Mouse (Mus musculus): Measurements from ENCODE around the gene Lgals4. TPM values are rescaled to one million over a fixed set of nuclear protein-coding genes. Genes with fewer than 3 reads are reported as not detected.

The Lgals4 gene
- polyA plus RNA-seq (2012; rRNA removed), result 4,043 and 4,779 TPM in 2 replicates

DNA sequence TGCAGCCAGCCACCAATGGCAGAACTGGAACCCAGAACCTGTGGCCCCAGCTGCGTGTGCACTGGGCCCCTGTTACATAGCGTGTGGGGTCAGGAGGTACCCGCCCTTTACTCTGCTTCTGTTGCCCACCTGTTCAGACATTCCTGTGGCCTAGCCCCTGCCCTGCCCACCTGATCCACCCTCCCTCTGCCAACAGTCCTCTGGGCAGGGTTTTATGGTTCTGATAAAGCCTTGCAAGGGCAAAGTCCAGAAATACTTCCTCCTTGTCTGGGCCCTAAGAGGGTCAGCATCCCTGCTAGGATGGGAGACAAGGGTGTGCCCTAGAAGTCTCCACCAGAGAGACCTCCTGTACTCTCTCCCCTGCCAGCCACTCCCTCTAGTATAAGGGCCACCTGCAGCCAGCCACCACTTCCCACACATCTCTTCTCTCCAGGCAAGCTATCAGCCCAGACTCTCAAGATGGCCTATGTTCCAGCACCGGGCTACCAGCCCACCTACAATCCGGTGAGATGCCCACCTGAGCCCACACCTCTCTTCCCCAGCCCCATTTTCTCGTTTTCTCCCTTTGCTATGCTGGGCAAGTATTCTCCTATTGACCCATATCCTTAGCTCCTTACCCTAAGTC, at the start of gene Lgals4:
Gene Lgals4 (plus strand): TSS at position 132 of the 625 bp plus-strand sequence.
- WGBS, result 46% methylated on average over 6 of the region's 6 CpGs
- DNase-seq (ENCODE audit: low read depth, low spot score), result no peak

DNA sequence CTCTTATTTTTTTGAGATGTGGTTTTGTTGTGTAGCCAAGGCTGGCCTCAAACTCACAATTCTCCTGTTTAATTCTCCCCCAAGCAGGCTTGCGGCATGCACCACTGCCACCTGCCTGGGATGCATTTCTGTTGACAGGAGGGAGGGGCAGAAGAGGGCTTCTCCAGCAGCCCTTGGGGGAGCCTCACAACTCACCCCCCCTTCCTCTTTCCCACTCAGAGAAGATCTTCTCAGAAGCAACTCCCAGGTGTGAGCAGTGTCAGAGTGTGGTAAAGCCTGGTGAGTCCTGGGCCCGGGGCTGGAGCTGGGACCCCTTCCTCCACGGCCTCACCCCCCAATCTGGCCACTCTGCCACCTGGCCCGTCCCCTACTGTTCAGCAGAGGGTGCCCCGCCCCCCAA, 48.5 kb upstream of the Lgals4 start:
- 83% methylated on average over 5 of the region's 5 CpGs for WGBS
- DNase-seq (ENCODE audit: low read depth, low spot score), result no peak

DNA sequence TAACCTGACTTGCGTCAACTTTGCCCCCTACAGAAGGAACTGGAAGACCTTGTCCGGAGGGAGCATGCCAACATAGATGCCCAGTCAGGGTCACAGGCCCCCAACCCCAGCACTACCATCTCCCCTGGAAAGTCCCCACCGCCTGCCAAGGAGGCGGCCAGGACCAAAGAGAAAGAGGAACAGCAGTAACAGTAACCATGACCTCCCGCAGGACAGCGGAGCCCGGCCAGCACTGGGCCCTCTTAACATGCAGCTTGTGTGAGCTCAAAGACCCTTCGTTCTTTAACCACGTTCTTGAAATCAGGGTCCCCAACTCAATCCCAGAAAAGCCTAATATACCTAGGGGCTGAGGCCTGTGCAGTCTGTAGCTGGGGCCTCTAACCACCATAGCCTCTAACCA, 45.8 kb upstream of the Lgals4 start:
- WGBS, result 93% methylated on average over 9 of the region's 9 CpGs

DNA sequence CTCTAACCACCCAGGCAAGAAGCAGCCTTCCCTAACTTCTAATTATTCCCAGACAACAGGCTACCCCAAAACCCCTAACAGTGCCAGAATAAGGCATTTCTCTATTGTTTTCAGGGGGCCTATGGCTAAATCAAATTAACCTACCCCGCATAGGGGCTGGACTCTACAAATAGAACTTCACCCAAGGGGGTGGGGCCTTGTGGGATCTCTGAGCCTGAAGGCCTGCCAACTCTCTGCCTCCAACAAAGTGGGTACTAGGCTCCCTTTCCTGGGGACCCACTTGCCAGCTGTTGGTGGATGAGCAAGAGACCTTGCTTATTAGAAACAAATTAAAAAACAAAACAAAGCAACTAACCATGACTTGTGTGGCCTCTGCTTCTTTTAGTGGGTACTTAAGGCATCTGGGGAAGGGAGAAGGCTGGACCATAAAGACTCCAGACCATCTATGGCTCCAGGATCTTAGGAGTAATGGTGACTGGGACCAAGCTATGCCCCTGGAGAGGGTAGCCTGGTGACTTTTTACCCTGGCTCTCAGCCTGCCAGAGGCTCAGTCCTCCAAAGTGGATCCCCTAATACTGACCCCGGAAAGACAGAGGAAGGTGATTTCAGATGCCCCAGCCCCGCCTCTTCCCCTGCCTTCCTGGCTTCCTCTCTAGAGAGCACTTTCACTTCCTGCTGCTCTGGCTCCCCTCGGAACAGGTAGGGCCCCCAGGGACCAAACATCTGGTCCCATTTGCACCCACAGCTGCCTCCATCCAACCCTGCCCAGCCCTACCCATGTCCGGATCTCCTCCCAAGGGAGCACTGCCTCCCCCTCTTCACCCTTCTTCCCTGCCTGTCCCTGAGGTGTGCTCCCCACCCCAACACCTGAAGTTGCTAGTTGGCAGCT, 45.1 kb upstream of the Lgals4 start, which contains the start of gene Rinl:
Gene Rinl (plus strand): TSS at position 663 of the 889 bp plus-strand sequence.
- DNase-seq (ENCODE audit: low read depth, low spot score), result no peak
- WGBS, result 42% methylated on average over 5 of the region's 5 CpGs

More for the DNA sequence above, 45.8 kb upstream of the Lgals4 start:
- DNase-seq (ENCODE audit: low read depth, low spot score), result no peak

DNA sequence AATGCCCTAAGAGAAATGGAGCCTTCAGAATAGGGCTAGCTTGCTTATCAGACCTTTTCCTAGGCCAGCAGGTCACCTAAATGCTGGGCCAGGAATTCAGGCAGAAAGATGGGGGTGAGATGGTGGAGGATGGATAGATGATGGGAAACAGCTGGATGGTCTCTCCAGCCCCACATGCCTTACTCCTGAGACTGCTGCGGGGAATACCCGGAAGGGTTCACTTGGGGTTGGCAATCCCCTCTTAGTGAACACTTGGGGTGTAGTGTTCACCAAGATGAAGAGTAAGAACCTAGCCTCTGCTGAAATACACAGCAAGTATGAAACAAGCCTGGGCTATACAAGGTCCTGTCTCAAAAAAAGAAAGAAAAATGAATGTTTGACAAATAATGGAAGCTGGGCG, 44.4 kb upstream of the Lgals4 start:
- WGBS, result 67% methylated on average over 3 of the region's 3 CpGs

DNA sequence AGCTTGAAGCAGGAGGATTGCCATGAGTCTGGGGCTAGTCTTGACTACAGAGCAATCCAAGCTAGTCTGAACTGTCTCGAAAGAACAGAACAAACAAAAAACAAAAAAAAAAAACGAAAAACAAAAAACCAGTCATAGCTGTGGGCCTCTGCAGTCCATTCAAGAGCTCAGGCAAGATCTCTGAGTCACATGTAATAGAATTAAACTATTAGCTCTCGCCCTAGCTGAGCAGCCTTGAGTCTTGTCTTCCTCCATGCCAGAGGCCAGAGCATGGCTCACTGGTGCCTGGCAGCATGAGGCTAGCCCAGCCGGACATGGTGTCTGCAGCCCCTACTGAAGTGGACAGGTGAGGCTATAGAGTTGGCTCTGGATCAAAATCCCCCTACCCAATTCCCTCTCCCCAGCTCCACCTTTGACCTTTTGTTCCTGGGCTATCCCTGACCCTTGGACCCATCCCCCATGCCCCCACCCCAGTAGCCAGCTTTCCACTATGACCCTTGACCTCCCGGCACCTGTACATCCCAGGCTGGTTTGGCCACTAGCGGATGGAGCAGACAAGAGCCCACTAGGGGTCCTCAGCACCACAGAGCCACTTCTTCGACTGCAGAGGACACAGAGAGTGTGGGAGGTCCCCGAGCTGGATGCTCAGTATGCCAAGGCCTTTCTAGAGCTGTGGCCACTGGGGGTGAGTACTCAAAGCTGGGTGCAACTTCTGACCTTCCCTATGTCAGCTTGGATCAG, 43.4 kb upstream of the Lgals4 start:
- 59% methylated on average over 8 of the region's 8 CpGs for WGBS
- no peak for DNase-seq (ENCODE audit: low read depth, low spot score)

More for the DNA sequence above, 44.4 kb upstream of the Lgals4 start:
- no peak for DNase-seq (ENCODE audit: low read depth, low spot score)

DNA sequence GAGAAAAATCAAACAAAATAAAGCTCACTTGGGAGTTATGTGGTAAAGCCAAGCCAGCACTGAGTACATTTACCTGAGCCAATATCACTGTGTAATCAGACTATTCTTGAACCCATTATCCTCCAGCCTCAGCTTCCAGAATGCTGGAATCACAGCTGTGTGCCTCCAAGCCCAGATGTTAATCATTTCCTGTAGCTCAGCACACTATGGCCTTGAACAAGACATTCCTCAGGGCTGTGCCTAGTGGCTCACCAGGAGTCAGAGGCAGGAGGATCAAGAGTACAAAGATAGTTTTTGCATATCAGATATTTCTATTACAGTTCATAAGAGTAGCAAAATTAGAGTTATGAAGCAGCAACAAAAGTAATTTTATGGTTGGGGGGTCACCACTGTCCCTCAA, 41.9 kb upstream of the Lgals4 start:
- DNase-seq (ENCODE audit: low read depth, low spot score), result no peak

DNA sequence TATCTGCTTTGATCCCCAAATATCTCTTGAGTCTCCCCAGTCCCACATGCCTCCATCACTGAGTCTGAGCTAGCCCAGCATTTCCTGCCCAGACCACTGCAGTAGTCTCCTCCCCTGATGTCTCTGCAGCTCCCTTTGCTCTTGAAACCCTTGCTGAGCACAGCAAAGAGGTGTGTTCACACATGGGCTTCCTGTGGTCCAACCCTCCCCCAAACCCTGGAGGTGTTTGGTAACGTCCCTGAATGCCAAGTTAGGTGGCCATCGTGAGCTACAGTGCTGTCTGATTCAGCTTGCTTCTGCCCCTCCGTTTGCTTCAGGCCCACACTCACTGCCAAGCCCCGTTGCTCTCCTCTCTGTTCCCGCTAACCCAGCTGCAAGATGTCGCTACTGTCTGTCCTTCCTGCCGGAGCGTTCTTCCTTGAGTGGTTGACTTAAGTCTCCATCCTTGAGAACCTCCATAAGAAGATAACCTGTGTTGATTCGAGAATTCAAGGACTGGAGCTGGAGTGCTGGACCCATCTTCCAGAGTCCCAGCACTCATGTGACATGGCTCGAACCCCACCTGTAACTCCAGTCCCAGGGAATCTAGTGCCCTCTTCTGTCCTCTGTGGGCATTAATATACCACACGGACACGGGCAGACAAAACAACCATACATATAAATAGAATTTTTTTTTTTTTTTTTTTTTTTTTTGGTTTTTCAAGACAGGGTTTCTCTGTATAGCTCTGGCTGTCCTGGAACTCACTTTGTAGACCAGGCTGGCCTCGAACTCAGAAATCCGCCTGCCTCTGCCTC, 41.1 kb upstream of the Lgals4 start:
- no peak for DNase-seq (ENCODE audit: low read depth, low spot score)
- 74% methylated on average over 14 of the region's 14 CpGs for WGBS

DNA sequence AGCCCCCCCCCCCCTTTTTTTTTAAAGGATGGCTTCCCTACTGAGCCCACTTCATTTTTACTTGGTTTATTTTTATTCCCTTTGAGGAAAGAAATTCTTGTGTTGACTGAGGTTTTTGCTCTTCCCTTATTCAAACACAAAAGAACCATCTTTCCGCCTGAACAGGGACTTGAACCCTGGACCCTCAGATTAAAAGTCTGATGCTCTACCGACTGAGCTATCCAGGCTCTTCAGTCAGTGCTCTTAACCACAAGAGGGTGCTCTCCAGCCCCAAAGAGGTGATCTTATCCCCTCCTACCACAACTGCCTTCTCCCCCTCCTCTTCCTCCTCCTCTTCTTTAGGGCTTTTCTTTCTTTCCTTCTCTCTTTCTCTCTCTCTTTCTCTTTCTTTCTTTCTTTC, 39.8 kb upstream of the Lgals4 start:
- no peak for DNase-seq (ENCODE audit: low read depth, low spot score)
- WGBS, result 30% methylated on average over 2 of the region's 2 CpGs

DNA sequence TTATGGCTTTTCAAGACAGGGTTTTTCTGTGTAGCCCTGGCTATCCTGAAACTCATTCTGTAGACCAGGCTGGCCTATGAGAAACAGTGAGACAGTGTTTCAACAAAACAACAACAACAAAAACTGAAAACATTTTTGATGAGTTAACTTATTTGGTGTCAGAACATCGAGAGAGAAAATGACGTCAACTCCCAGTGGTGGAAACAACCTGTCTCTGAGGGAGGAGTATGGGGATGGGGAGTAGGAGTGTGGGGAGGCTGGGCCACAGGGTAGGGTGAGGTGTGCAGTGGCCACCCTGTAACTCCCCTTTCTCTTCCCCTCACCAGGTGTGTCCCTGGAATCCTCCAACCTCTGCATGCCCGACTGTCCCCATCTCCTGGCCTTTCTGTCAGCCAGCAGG, 39.2 kb upstream of the Lgals4 start:
- WGBS, result 73% methylated on average over 3 of the region's 3 CpGs

DNA sequence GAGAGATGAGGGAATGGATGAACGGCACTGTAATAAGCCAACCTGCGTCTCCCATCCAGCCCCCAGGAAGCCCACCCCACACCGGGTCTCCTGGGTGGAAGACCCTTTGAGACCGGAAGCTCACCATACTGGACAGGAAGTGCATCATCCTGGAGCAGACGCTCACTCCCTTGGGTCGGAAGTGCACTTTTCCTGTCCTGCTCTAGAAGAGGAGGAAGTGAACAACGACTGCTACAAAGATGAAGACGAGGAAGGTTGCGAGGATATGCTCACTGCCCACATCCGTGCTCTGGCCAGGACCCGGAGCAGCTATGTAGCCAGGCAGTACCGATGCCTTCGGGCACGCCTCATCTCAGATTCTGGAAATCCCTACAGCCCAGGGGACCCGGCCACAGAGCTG, 37.8 kb upstream of the Lgals4 start:
- DNase-seq (ENCODE audit: low read depth, low spot score), result no peak
- 66% methylated on average over 15 of the region's 15 CpGs for WGBS

More for the DNA sequence above, 39.2 kb upstream of the Lgals4 start:
- no peak for DNase-seq (ENCODE audit: low read depth, low spot score)

DNA sequence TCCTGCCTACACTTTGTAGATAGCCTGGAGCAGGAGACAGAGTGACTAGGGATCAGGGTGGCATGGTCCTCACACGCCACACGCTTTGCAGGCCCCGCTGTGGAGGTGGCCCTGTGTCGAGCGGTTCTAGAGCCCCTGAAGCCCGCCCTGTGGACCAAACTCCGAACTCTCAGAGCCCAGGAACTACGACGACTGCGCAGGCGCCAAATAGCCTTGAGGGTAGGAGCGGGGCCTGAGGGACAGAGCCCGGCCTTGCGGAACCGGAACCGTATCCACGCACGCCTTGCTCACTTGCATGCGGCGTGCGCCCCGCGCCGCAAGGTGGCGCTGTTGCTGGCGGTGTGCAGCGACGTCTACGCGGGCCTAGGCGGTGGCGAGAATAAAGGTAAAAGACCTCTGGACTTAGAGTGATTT, 37.1 kb upstream of the Lgals4 start:
- WGBS, result 11% methylated on average over 32 of the region's 32 CpGs
- DNase-seq (ENCODE audit: low read depth, low spot score), result peak; percentile 58

DNA sequence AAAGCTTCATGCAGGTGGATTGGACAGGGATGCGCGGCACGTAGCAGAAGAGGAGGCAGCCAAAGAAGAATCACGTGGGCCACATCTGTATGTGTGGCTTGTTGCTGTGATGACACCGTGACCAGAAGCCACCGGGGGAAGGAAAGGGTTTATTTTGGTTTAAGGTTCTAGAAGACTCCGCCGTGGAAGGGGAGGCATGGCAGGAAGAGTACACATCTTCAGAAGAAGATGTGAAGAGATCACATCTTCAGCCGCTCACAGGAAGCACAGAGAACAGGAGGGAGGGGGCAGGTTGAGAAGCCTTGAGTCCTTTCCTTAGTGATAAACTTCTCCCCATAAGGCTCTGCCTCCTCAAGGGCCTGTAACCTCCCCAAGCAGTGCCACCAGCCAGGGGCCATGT, 33.7 kb upstream of the Lgals4 start:
- WGBS, result 91% methylated on average over 9 of the region's 9 CpGs
- DNase-seq (ENCODE audit: low read depth, low spot score), result no peak

DNA sequence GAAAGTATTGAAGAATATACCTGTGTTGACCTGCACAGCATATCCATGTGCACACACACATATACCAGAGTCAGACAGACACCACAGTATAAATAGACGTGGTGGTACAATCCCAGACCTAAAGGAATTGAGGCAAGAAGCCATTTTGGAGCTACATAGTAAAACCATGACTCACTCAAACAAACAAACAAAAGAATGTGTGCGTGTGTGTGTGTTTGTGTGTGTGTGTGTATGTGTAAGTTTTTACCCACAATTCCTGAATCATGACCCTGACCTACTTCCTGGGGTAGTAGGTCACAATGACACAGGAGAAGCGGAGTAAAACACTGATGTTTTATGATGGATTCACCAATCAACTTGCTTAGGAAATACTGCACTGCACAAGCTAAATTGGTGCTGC, 32.2 kb upstream of the Lgals4 start:
- 12% methylated on average over 3 of the region's 3 CpGs for WGBS
- DNase-seq (ENCODE audit: low read depth, low spot score), result no peak

DNA sequence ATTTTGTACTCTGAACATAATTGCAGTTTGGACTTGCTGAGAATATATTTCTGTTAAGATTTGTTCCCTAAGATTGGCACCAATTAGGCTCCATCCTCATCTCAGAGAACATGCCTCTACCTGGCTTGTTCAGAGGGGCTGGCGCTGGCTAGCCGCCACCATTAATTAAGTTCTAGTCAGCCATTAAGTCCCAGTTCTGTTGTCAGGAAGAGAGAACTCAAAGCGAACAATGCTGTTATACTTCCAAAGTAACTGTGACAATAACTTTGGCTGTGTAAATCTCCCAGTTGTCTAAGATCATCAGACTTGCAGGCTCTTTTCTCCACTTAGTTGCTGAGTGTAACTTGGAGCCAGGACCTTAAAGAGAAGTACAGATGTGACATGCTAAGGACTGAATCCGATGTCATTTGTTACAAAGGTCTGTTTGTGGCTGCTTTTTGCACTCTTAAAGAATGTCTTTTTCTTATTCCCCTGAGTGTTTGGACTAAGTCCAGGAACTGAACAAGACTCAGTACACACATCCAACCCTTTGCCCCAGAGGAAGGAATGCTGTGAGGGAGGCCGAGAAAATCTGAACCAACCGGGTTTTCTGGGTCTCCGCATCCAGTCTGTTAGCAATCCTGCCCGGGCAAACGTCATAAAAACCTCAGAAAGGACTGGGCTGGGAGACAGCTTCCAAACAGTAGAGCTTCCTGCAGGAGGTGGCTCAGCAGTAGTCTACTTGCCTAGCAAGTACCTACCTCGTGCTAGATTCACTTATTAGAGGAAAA, 31.6 kb upstream of the Lgals4 start:
- WGBS, result 8% methylated on average over 10 of the region's 10 CpGs
- no peak for DNase-seq (ENCODE audit: low read depth, low spot score)

DNA sequence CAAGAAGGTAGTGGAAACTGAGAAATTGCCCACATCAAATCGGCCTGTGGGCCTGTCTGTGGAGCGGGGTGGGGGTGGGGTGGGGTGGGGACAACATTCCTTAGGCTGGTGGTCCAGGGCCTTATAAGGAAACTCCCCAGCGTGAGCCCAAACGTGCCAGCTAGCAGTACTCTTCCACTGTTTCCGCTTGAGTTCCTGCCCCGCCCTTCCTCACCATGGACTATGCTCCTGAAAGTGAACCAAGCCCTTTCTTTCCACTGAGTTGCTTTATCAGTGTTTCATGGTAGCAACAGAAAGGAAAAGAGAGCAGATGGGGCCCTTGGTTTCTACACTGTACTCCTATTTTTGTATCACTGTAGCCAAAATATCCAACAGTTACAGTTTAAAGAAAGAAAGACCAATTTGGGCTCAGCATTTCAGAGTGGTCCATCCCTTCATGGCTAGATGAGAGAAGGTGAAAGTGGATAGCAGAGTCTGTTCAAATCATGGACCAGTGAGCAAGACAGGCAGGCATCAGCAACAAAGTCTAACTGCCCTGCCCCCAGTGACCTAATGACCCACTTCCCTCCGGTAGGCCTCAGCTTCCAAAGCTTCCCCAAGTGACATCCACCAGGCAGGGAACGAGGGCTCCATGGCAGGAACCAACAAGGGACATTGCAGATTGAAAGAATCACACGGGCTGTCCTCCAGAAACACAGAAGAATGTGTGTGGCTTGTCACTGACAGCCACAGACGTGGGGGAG, 30.6 kb upstream of the Lgals4 start:
- no peak for DNase-seq (ENCODE audit: low read depth, low spot score)
- 9% methylated on average over 10 of the region's 10 CpGs for WGBS

DNA sequence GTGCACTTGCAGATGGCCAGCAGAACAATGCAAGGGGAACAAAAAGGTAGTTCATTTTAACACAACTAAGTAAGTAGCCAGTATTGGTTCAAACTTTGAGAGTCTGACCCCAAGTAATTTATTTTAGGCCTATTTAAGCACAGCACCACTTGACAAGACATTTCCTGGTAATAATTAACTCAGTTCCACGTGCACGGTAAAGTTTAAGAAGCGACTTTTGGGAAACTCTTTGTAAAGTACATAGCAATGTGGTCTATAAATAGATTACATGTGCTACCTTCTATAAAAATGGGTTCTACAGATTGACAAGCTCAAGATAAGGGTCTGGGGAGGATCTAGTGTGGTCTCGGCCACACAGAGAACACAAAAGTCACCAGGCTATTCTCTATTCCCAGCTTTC, 29.9 kb upstream of the Lgals4 start:
- 24% methylated on average over 4 of the region's 4 CpGs for WGBS
- no peak for DNase-seq (ENCODE audit: low read depth, low spot score)

DNA sequence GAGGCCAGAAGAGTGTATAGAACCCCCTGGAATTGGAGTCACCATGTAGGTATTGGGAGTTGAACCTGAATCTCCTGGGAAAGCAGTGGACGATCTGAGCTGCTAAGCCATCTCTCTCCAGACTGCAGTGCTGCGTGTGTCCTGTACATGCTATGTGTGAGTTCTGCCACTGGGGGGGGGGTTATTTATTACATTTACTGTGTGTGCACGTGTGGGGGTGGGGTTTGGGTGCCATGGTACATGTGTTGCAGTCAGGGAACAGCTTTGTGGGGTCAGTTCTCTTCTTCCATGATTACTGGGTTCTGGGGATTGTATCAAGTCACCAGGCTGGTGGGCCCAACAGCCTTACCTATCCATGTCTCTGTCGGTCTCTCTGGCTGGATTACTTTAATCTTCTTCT, 26.8 kb upstream of the Lgals4 start:
- DNase-seq (ENCODE audit: low read depth, low spot score), result no peak
- 53% methylated on average over 4 of the region's 4 CpGs for WGBS
